Mouse (Mus musculus) heart, postnatal 10 days (tissue): ENCODE data around the gene Ak1. TPM values are rescaled to one million over a fixed set of nuclear protein-coding genes. Genes with fewer than 3 reads are reported as not detected.

ENCODE experiments used
- DNase-seq, 2 experiments: peaks; one replicate each; pipeline ENCODE4 v3.0.0; 2021
- intact Hi-C: fragments of 180-260 bp; cut with DNase I; formaldehyde crosslinking; loops from one replicate; pipeline ENCODE4 v1.15.1; 2025
- total RNA-seq, 2 experiments: library from RNA; stranded (reverse); gene quantifications; 2 replicates each; pipeline ENCODE4 v1.2.3; 2021

The Ak1 gene
- total RNA-seq, 2 experiments from 2014 or later = 522 to 538 TPM

DNA sequence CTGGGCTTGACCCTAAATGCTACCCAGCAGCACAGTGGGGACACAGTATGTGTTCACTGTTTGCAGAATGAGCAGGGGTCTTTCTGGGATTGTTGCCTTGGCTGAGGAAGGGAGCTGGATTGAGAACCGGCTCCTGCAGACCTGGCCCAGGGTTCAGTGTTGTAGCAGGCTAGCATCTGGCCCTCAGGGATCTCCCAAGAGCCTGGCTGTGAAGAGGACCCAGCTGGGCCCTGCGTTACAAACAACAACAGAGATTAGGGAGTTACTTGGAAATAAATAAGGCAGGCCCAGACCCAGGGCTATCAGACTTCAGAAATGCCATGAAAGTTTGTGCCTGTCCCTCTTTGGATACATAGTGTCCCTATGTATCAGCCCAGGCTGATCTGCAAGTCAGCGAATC, 24.1 kb downstream of the Ak1 start:
- intact Hi-C loops = loop anchor here (2.0 kb wide), 1 partner anchor 13 kb away; no protein-coding TSS in a partner anchor
- no peak for DNase-seq

DNA sequence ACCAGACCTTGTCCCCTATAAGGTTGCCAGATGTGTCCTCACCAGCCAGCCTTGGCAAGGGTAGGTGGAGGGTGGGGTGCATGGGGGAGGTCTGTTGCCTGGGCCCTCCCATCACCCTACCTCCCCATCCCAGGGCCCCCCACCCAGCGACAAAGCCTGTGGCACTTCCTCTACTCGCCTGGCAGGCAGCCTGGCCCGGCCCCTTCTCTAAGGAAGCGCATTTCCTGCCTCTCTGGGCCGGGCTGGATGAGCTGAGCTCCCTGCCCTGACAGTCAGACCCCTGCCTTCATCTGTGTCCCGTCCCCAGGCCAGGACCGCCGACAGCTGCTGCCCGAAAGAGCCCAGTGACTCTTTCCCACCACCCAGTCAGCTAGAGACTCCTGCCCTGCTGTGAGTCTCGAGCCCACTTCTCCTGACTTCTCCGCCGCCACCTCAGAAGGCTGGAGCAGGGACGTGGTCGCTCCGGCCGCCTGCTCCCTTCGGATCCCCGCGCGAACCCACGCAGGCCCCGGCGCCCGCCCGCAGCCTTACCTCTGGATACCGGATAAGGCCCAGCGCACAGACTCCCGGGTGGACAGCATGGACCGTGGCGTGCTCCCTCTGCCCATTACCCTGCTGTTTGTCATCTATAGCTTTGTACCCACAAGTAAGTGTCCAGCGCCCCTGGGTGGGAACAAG, 25.0 kb downstream of the Ak1 start, which contains the start of gene Eng:
Gene Eng, plus strand, starts transcription at position 217 of the 678 bp plus-strand sequence.
- intact Hi-C loops = loop anchor here (2.0 kb wide), 1 partner anchor 14 kb away; no protein-coding TSS in a partner anchor

DNA sequence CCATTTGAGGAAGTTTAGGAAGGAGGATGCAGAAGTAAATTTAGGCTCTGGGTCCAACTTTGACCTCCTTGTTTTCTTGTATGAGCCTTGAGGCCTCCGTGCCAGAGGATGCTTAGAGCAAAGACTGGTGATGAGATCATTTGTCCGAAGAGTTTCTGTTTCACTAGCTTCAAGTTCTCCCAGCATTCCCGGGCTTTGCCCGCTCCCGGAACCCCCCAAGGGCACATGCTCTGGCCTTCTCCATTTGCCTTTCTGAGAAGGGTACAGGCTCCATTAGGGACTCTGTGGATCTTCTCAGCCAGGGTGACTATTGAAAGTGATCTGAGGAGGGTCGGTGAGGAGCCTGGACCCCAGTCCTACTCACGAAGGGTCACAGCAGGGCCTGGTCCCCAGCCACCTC, 25.8 kb downstream of the Ak1 start:
- peak; percentile 47 to 54 for DNase-seq
- intact Hi-C loops = loop anchor here (2.0 kb wide), 1 partner anchor 15 kb away; no protein-coding TSS in a partner anchor

More for the DNA sequence above, 25.0 kb downstream of the Ak1 start, which contains the start of gene Eng:
- DNase-seq = peak; percentile 84 to 85

DNA sequence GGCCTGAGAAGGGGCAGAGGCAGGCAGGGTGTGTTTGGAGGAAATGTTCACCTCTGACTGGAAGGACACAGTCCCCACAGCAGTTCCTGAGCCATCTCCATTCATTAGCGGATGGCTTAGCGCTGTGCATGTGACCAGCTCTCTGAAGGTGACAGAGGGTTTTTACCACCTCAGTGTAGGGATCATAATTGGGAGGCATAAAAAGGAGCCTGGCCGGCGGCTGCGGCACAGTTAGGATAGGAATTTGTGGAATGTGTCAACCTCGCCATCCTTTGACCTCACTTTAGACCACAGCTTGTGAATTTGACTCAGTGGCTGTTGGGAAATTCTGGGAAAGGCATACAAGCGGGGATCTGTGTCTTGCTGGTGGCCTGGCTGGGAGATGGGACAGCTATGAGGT, 32.2 kb downstream of the Ak1 start:
- intact Hi-C loops = no loop called here
- no peak for DNase-seq

DNA sequence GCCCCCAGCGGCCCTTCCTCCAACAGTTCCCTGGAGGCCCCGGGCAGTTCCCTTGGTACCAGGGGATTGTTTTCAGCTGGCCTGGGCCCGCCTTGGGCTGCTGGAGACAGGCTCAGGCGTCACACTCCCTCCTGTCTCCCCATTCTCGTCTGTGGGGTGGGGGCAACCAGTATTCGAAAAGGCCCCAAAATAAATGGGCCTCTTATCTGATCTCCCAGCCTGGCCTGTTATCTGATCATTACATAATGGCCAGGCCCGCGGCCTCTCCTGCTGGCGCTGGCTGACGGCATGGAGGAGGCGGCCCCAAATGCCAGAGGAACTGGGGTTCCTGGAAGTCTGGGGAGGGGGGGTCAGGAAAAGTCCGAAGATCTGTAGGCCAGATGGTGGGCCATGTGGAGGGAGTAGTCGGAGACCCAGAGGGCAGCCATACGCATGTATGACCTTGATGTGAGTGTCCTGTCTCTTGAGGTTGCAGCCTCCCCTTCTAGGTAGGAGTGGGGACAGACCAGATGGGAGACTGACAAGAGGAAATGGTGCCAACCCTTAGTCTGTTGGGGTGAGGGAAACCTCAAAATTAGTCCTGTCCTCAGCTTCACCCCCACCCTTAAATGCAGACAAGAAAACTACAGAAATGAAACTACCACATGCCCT, 33.3 kb downstream of the Ak1 start:
- no peak for DNase-seq
- intact Hi-C loops = no loop called here

DNA sequence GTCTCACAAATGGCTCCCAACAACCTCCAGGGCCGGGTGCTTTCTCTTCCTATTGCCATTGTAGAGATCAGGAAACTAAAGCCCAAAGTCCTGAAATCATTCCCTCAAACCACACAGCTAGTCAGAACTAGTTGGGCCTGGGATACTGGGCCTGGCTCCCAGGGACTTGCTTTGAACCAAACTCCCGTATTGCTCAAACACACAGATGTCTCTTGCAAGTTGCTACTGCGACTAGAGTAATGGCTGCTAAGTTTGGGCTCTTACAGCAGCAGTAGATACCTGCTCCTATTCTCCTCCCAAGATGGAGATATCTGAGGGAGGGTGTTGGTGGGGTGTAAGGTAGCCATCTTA, 33.8 kb downstream of the Ak1 start:
- no peak for DNase-seq
- intact Hi-C loops = no loop called here

DNA sequence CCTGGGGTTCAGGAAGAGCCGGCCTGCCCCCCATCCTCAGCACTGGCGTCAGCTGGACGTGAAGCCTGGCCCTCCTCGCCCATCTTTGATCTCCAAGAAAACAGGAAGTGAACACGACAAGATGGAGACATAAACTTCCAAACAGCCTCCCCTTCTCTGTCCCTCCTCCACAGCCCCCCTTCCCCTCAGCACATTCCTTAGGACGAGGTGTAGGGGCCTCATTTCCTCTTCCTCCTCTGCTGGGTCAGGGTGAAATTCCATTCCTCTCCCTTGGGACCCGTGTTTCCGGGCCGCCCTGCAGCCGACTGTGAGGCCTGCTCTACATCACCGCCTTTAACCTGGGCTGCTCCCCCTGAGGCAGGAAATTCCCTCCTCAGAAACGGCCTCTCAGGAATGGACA, 34.3 kb downstream of the Ak1 start:
- peak; percentile 79 to 81 for DNase-seq
- intact Hi-C loops = no loop called here

DNA sequence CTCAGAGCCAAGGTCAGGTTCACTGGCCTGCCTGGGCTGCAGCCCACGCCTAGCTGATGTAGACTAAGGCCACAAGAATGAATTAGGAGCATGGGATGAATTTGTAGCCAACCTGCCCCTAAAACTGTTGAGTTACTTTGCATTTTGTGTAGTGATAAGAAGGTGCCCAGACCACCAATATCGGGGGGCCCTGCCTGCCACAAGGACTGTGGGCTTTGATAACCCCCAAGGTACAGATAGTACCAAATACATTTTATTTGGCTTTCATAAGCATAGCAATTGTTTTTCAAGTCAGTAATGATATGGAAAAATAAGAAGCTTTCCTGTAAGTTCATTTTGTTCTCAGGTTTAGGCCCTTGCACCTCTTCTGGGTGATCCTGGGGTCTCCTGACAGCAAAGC, 37.3 kb downstream of the Ak1 start:
- intact Hi-C loops = no loop called here
- DNase-seq = no peak

DNA sequence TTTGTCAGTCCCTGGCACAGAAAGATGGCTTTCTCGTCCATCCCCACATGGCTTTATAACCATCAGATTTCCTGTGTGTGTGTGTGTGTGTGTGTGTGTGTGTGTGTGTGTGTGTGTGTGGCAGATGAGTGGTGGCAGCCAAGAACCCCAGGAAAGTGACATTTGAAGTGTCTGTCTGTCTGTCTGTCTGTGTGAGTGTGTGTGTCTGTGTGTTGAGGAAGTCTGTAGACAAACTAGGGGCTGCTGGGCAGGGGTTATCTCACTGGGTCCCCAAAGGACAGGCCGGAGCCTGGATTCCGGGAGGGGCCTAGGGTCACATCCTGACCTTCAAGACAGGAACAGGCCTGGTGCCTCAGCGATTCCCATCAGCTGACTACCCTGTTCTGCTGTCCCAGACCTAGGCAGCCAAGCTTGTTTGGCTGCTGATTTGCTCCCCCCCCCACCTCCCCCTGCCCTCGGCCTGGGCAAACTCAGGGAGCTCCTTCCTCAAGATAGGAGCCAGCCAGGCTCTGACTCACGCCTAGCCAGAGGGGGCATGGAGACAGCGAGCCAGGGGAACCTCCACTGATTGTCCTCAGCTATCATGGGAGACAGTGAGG, 40.0 kb downstream of the Ak1 start:
- peak; percentile 63 to 69 for DNase-seq

DNA sequence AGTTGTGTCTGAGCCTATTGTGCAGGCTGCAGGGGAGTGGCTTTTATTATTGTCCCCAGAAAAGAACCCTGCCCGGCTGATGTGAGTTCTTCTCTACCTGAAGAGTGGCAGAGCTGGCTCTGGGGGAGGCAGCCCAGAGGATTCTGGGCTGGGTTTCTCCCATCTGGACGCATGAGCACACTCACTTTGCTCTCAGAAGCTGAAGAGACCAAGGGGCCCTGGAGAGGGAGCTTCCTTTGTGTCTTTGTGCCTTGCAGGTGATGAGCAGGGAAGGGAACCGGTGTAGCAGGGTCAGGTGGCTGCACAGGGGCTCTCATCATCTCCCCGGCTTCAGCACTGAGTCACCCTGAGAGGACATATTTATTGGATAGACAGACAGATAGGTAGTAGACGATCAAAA, 40.7 kb downstream of the Ak1 start:
- intact Hi-C loops = no loop called here
- DNase-seq = no peak

More for the DNA sequence above, 40.0 kb downstream of the Ak1 start:
- intact Hi-C loops = no loop called here

DNA sequence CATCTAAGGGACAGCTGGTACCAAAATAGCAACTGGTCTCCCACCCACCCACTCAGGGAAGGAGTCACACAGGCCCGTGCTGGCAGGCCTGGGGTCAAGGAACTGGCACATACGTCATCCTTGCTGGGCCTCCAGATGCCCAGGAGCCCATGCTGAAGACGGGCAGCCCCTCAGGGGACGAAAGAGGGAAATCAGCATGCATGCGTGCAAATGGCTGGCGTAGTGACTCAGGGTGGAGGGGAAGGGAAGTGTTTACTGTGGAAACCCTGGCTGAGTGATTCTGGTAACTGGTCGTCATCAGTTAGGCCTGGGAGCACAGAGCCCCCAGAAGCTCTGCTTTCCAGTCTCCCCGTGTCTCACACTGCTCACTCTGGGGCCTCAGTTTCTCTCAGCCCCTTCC, 43.8 kb downstream of the Ak1 start:
- intact Hi-C loops = loop anchor here (5.0 kb wide), 1 partner anchor 33 kb away; no protein-coding TSS in a partner anchor
- no peak for DNase-seq

DNA sequence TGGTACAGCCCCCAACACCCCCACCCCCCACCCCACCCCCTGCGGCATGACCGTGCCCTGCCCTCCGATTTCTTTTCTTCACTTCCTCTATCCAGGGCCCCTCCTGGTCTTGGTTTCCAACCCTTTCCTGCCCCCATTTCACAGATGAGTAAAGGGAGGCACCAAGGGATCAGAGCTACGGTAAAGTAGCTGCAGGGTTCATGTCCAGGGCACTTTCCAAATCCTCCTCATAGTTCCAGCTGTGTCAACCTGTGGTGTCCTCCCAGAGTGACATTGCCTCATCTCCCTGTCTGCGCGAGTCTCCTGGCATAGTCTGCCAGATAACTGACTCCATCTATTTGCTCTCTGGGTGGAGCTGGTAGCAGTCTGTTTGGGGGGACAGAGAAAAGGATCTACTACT, 44.3 kb downstream of the Ak1 start:
- DNase-seq = no peak
- intact Hi-C loops = loop anchor here (5.0 kb wide), 1 partner anchor 34 kb away; no protein-coding TSS in a partner anchor

DNA sequence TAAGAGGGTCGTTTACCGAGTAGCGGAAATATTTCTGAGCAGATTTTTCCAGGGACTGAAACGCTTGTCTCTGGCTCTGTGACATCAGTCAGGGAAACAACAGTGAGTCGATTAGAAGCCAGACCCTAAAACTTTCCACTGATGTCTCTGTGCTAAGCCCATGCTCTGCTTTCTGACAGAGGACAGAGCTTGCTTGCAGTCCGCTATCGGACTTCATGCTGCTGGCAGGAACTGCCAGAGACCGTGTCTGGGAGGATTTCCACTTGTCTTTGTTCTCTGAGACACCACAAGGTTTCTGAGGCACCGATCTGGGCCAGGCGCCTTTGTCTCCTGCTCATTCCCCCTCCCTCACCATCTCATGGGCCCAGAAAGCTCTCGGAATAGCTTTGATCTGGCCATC, 46.2 kb downstream of the Ak1 start:
- no peak for DNase-seq
- intact Hi-C loops = loop anchor here (5.0 kb wide), 1 partner anchor 35 kb away; no protein-coding TSS in a partner anchor

DNA sequence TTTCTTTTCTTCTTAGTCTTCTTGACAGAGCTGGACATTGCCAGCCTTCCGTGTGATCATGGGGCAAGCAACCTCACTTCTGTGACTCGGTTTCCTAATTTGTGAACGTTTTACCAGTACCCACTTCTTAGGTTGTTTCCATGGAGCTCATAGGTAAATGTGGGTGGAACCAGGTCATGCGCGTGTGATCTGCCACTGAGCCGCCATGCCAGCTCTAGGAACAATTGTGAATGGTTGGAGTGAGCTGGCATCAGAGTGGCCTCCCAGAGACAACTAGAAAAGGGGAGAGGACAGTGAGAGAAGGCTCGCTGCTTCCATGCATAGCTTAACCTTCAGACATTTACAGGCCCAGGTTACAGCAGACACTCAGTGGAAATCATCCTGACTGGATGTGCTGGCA, 46.6 kb downstream of the Ak1 start:
- intact Hi-C loops = loop anchor here (5.0 kb wide), 1 partner anchor 36 kb away; no protein-coding TSS in a partner anchor

DNA sequence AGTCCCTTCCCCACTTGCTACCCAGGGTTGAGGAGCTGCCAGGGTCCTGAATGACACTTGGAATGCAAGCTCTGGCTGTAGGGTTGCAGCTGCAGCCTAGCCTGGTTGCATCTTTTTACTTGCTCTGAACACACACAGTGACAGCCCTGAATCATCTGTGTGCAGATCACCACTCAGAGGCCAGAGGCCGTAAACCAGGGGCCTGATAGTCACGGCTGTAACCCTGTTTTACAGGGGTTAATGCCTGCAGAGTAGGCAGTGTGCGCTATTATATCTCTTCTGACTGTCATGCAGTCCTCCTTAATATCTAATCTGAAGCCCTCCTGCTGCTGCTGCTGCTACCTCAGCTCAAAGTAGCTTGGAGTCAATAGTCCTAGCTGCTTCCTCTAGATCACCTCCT, 48.3 kb downstream of the Ak1 start:
- intact Hi-C loops = loop anchor here (5.0 kb wide), 1 partner anchor 38 kb away; no protein-coding TSS in a partner anchor
- DNase-seq = no peak

More for the DNA sequence above, 46.6 kb downstream of the Ak1 start:
- DNase-seq = no peak

DNA sequence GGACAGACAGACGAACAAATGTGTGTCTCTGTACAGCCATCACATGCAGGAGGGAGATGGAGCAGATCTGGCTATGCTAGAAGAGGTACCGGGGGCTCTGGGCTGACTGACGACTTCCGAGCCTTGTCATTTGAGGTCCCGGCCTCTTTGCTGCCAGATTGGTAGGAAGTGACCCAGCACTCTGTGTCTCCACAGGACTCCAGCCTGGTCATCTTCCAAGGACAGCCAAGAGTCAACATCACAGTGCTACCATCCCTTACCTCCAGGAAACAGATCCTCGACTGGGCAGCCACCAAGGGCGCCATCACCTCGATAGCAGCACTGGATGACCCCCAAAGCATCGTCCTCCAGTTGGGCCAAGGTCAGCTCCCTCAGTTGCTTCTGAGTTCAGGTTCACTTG, 49.6 kb downstream of the Ak1 start:
- intact Hi-C loops = no loop called here
- no peak for DNase-seq

DNA sequence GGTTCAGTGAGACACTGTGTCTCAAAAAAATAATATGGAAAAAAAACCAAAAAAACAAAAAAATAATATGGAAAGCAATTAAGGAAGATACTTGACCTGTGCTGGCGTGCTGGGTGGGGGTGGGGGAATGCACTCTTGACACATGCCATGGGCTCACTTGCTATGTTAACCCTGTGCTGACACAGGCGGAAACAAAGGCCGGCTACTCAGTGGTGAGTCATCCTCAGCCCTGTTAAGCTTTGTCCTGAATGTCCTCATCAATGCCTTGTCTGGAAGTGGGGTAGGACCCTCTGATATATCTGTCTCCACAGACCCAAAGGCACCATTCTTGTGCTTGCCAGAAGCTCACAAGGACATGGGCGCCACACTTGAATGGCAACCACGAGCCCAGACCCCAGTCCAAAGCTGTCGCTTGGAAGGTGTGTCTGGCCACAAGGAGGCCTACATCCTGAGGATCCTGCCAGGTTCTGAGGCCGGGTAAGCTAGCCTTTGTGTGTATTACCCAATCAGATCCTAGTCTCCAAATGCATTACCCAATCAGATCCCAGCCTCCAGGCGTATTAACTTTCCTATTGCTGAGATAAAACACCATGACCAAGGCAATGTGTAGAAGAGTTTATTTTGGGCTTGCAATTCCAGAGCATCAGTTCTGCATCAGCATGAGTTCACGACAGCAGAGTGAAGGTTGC, 50.5 kb downstream of the Ak1 start:
- DNase-seq = no peak
- intact Hi-C loops = no loop called here

DNA sequence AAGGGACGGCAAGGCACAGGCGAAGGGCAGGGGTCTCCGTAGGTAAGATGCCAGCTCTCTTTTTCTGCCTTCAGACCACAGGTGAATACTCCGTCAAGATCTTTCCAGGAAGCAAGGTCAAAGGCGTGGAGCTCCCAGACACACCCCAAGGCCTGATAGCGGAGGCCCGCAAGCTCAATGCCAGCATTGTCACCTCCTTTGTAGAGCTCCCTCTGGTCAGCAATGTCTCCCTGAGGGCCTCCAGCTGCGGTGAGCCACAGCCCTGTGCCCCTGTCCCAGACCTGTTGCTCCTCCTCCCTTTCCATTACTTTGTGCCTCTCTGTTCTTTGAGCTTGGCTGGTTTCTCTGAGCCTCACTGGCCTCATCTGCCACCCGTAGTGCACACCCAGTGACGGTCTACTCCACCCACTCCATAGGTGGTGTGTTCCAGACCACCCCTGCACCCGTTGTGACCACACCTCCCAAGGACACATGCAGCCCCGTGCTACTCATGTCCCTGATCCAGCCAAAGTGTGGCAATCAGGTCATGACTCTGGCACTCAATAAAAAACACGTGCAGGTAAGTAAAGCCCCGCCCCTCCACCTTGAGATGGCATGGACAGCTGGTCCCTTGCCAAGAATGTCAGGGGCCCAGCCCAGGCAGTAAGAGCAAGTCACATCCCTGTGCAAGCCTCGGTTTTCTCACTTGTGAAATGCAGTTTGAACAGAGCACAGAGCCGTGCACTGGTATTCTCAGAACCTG, 51.8 kb downstream of the Ak1 start:
- intact Hi-C loops = no loop called here

DNA sequence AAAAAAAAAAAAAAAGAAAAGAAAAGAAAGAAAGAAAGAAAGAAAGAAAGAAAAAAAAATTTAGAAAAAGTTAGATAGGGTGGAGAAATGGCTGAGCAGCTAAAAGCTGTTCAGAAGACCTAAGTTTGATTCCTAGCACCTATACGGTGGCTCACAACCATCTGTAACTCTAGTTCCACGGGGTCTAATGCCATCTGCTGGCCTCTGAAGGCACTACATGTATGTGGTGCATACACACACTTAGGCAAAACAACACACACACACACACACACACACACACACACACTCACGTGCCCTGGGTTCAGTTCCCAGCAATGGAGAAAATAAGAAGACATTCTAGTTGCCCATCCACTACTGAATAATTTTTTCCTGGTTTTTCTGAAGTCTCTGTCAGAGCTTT, 55.3 kb downstream of the Ak1 start:
- DNase-seq = no peak
- intact Hi-C loops = no loop called here

More for the DNA sequence above, 51.8 kb downstream of the Ak1 start:
- DNase-seq = no peak

DNA sequence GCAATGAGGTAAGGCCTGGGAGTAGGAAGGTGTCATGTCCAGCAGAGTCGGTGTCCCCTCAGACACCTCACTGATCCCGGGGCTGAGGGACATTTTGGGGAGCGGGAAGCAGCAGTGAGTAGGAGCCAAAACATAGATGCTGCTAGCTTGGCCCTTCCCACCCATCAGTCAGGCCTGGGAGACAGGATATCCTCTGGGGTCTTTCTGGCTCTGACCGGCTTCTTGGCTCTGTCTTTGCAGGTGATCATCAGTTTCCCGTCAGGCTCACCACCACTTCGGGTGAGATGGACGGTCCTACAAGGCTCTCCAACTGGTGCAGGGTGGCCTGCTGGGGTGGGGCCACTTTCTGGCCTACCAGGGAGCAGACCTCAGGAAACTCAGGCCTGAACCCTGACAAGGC, 56.1 kb downstream of the Ak1 start:
- no peak for DNase-seq
- intact Hi-C loops = no loop called here
